In the genomic region with DNA sequence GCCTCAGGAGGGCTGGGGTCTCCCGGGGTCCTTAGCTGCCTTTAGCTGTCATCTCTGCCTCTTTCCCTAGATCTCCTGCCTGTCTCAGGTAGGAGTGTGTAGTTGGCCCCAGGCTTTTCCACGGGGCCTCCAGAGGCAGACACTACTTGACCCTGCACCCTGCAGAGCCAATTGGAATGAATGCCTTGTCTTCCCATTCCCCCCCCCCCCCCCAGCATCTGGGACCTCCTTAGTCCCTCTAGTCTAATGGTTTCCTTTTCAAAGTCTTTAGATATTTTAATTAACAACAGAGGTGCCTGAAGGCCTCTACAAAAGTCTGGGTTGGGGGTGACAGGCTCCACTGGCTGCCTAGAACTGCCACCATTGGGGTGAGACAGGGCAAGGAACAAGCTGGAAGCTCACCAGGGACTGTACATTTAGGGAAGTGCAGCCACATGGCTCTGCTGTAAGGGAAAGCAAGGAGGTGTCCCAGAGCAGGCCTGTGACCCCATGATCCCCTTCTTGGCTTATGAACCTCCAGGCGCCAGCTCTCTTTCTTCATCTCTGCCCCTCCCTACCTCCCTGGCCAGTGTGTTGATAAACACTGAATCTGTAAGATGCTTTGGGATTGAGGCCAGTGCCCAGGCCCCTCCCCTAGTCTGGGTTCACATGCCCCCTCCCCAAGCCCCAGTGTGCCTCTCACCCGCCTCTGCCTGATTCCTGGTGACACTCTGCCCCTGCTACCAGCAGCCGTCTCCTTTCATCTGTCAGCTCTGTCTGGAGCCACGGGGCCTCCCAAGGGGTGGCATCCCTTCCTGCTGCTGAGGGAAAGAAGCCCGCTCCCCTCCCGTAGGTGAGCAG, we compare ENCODE assay signal across 10 mouse cellular contexts. TPM values are rescaled to one million over a fixed set of nuclear protein-coding genes. Genes with fewer than 3 reads are reported as not detected.
DNase-seq lines count a peak whose midpoint lies in the region; ATAC-seq and TF ChIP-seq lines count a peak whose summit lies in the region.
"Had no signal": no experiment of that assay in that cellular context is flagged by ENCODE, and none has a peak within 500 bp of the region (broad histone marks: within the 10 kb centered on the region; RNA-seq: fewer than 3 reads in every experiment).

No protein-coding gene starts in this region.

- H3K9ac ChIP-seq in hindbrain, embryonic 16.5 days (ENCODE audit: low read depth, low read length) = no peak overlapping the region; the same call in 1 of the 2 replicates
- H3K9ac ChIP-seq in midbrain, embryonic 12.5 days (replicated peaks) = peak overlapping the region; percentile 43

- 11% methylated on average over 8 of the region's 8 CpGs for WGBS in hindbrain, embryonic 10.5 days
- 15% methylated on average over 8 of the region's 8 CpGs for WGBS in hindbrain, embryonic 16.5 days
- WGBS in midbrain, embryonic 12.5 days = 14% methylated on average over 8 of the region's 8 CpGs

- intact Hi-C loops in left cerebral cortex, postnatal 14 days (cut with DNase I) = no loop called here

- H3K27me3 ChIP-seq in hindbrain, embryonic 10.5 days (ENCODE audit: insufficient read depth, poor library complexity, severe bottlenecking) = peaks cover 14% of the 10 kb centered on the region
- no peaks in the 10 kb centered on the region for H3K27me3 ChIP-seq in hindbrain, embryonic 16.5 days (replicated peaks; ENCODE audit: control insufficient read depth, insufficient read depth, low read length)
- no peaks in the 10 kb centered on the region for H3K27me3 ChIP-seq in midbrain, embryonic 12.5 days

- no peaks in the 10 kb centered on the region for H3K9me3 ChIP-seq in hindbrain, embryonic 10.5 days
- H3K9me3 ChIP-seq in hindbrain, embryonic 16.5 days (ENCODE audit: control insufficient read depth, low read length) = no peaks in the 10 kb centered on the region
- H3K9me3 ChIP-seq in midbrain, embryonic 12.5 days = no peaks in the 10 kb centered on the region

- peaks cover 64% of the 10 kb centered on the region for H3K4me1 ChIP-seq in hindbrain, embryonic 10.5 days (replicated peaks)
- H3K4me1 ChIP-seq in hindbrain, embryonic 16.5 days (ENCODE audit: control insufficient read depth, insufficient read depth, low read depth, low read length) = peaks cover 12% of the 10 kb centered on the region
- H3K4me1 ChIP-seq in embryonic fibroblast, embryonic 13.5 days (ENCODE audit: control insufficient read depth, insufficient read depth, low read length) = peaks cover 4% of the 10 kb centered on the region; the same call in 1 of the 2 replicates
- peaks cover 43% of the 10 kb centered on the region for H3K4me1 ChIP-seq in midbrain, embryonic 12.5 days

- peak overlapping the region; percentile 16; the same call in 1 of the 2 replicates for H3K4me3 ChIP-seq in hindbrain, embryonic 10.5 days
- no peak overlapping the region for H3K4me3 ChIP-seq in hindbrain, embryonic 16.5 days (ENCODE audit: low read length)
- H3K4me3 ChIP-seq in embryonic fibroblast, embryonic 13.5 days (ENCODE audit: insufficient read depth, low read length) = no peak overlapping the region
- H3K4me3 ChIP-seq in midbrain, embryonic 12.5 days = 0 out of 2 replicates have a peak overlapping the region, but pooled peaks have one; percentile 5

- no peak; the same call in 1 of the 2 replicates for ATAC-seq in hindbrain, embryonic 16.5 days
- no peak for ATAC-seq in midbrain, embryonic 12.5 days (ENCODE audit: low FRiP score, low read depth)

- H3K36me3 ChIP-seq in hindbrain, embryonic 10.5 days = peaks cover 71% of the 10 kb centered on the region
- H3K36me3 ChIP-seq in hindbrain, embryonic 16.5 days (ENCODE audit: control insufficient read depth, insufficient read depth, low read length) = peaks cover 10% of the 10 kb centered on the region; the same call in 1 of the 2 replicates
- peaks cover 36% of the 10 kb centered on the region for H3K36me3 ChIP-seq in midbrain, embryonic 12.5 days

- H3K4me2 ChIP-seq in hindbrain, embryonic 16.5 days (ENCODE audit: low read length) = no peak overlapping the region
- no peak overlapping the region for H3K4me2 ChIP-seq in midbrain, embryonic 12.5 days (replicated peaks)

- peak overlapping the region; percentile 87 for H3K27ac ChIP-seq in hindbrain, embryonic 10.5 days
- no peak overlapping the region for H3K27ac ChIP-seq in hindbrain, embryonic 16.5 days (ENCODE audit: low read depth, low read length)
- peak overlapping the region; percentile 27; the same call in 1 of the 2 replicates for H3K27ac ChIP-seq in embryonic fibroblast, embryonic 13.5 days (ENCODE audit: insufficient read depth, low read length)
- H3K27ac ChIP-seq in midbrain, embryonic 12.5 days (replicated peaks) = peak overlapping the region; percentile 54

- DNase-seq in hindbrain, embryonic 10.5 days (ENCODE audit: low spot score) = peak; percentile 51
- DNase-seq in R1 (ENCODE audit: low read depth, low spot score) = peak; percentile 59
- DNase-seq in ovary, postnatal 14 days (ENCODE audit: low spot score) = no peak
- no peak for DNase-seq in left cerebral cortex, postnatal 14 days (ENCODE audit: low spot score in 2 of 2)
- no peak for DNase-seq in urinary bladder, postnatal 14 days (ENCODE audit: low spot score)
- DNase-seq: kidney, adult 9 months had no signal

- no peak for TF ChIP-seq POLR2A in embryonic fibroblast, embryonic 13.5 days (IDR thresholded peaks at IDR 0.05; ENCODE audit: low read depth, low read length)

- TF ChIP-seq CTCF in embryonic fibroblast, embryonic 13.5 days (IDR thresholded peaks at IDR 0.05; ENCODE audit: borderline replicate concordance, insufficient read depth, low read length) = no peak

RNA-seq across cellular contexts. Expression of a gene that starts 8.8 kb away (rescaled TPM):
- polyA plus RNA-seq in hindbrain, embryonic 10.5 days (2016; fragmentation: Nextera tagmentation; extraction: Ambion mirVana) = 129 and 137 TPM in 2 replicates
- polyA plus RNA-seq in hindbrain, embryonic 16.5 days (2015; fragmentation: Nextera tagmentation; extraction: Ambion mirVana) = 106 and 107 TPM in 2 replicates
- 42.8 and 44.1 TPM in 2 replicates for polyA plus RNA-seq in embryonic fibroblast, embryonic 13.5 days (2011; ENCODE audit: insufficient read length, low read depth, missing spikeins)
- 120 and 121 TPM in 2 replicates for polyA plus RNA-seq in midbrain, embryonic 12.5 days (2016; fragmentation: Nextera tagmentation; extraction: Ambion mirVana)
- 10 to 100 TPM; 26.8 to 30.2 TPM for total RNA-seq in left cerebral cortex, postnatal 14 days (2021)

RNA-seq across cellular contexts. Expression of a gene that starts 9.0 kb away (rescaled TPM):
- polyA plus RNA-seq in hindbrain, embryonic 10.5 days (2016; fragmentation: Nextera tagmentation; extraction: Ambion mirVana) = 55.8 and 57.7 TPM in 2 replicates
- polyA plus RNA-seq in hindbrain, embryonic 16.5 days (2015; fragmentation: Nextera tagmentation; extraction: Ambion mirVana) = 73.4 and 77.8 TPM in 2 replicates
- polyA plus RNA-seq in embryonic fibroblast, embryonic 13.5 days (2011; ENCODE audit: insufficient read length, low read depth, missing spikeins) = 16.1 and 17.8 TPM in 2 replicates
- 74.5 and 75.1 TPM in 2 replicates for polyA plus RNA-seq in midbrain, embryonic 12.5 days (2016; fragmentation: Nextera tagmentation; extraction: Ambion mirVana)
- 10 to 100 TPM; 57.2 to 60.1 TPM for total RNA-seq in left cerebral cortex, postnatal 14 days (2021)

RNA-seq across cellular contexts. Expression of a gene that starts 16.6 kb away (rescaled TPM):
- 31.0 and 58.2 TPM in 2 replicates for polyA plus RNA-seq in hindbrain, embryonic 10.5 days (2016; fragmentation: Nextera tagmentation; extraction: Ambion mirVana)
- polyA plus RNA-seq in hindbrain, embryonic 16.5 days (2015; fragmentation: Nextera tagmentation; extraction: Ambion mirVana) = 624 and 705 TPM in 2 replicates
- polyA plus RNA-seq in embryonic fibroblast, embryonic 13.5 days (2011; ENCODE audit: insufficient read length, low read depth, missing spikeins) = 16.0 and 20.8 TPM in 2 replicates
- polyA plus RNA-seq in midbrain, embryonic 12.5 days (2016; fragmentation: Nextera tagmentation; extraction: Ambion mirVana) = 70.5 and 74.2 TPM in 2 replicates
- total RNA-seq in left cerebral cortex, postnatal 14 days (2021) = 10 to 100 TPM; 92.2 to 99.5 TPM

RNA-seq across cellular contexts. Expression of a gene that starts 22.4 kb away (rescaled TPM):
- 17.9 and 19.8 TPM in 2 replicates for polyA plus RNA-seq in hindbrain, embryonic 10.5 days (2016; fragmentation: Nextera tagmentation; extraction: Ambion mirVana)
- 11.1 and 12.7 TPM in 2 replicates for polyA plus RNA-seq in hindbrain, embryonic 16.5 days (2015; fragmentation: Nextera tagmentation; extraction: Ambion mirVana)
- polyA plus RNA-seq in embryonic fibroblast, embryonic 13.5 days (2011; ENCODE audit: insufficient read length, low read depth, missing spikeins) = 31.6 and 52.4 TPM in 2 replicates
- 11.8 and 14.6 TPM in 2 replicates for polyA plus RNA-seq in midbrain, embryonic 12.5 days (2016; fragmentation: Nextera tagmentation; extraction: Ambion mirVana)
- 1 to 10 TPM; 5.7 to 7.8 TPM for total RNA-seq in left cerebral cortex, postnatal 14 days (2021)

RNA-seq across cellular contexts. Expression of a gene that starts 27.2 kb away (rescaled TPM):
- polyA plus RNA-seq in hindbrain, embryonic 10.5 days (2016; fragmentation: Nextera tagmentation; extraction: Ambion mirVana) = 1.6 and 2.1 TPM in 2 replicates
- polyA plus RNA-seq in hindbrain, embryonic 16.5 days (2015; fragmentation: Nextera tagmentation; extraction: Ambion mirVana) = 1.3 and 2.0 TPM in 2 replicates
- polyA plus RNA-seq in embryonic fibroblast, embryonic 13.5 days (2011; ENCODE audit: insufficient read length, low read depth, missing spikeins) = 27.8 and 30.7 TPM in 2 replicates
- 2.0 and 2.3 TPM in 2 replicates for polyA plus RNA-seq in midbrain, embryonic 12.5 days (2016; fragmentation: Nextera tagmentation; extraction: Ambion mirVana)
- total RNA-seq in left cerebral cortex, postnatal 14 days (2021) = 1 to 10 TPM; 1.5 to 3.0 TPM
- total RNA-seq: monocyte, adult 5-6 weeks had no signal

Comparison
In these comparisons a context has a peak if more than half of its experiments do, and no peak if none do; other contexts are left out.
1. H3K4me3 ChIP-seq: peak in hindbrain, embryonic 10.5 days (single experiment) and midbrain, embryonic 12.5 days (single experiment); none in hindbrain, embryonic 16.5 days (single experiment) and embryonic fibroblast, embryonic 13.5 days (single experiment).
2. DNase-seq: peak in hindbrain, embryonic 10.5 days (single experiment) and R1 (single experiment); none in ovary, postnatal 14 days (single experiment), left cerebral cortex, postnatal 14 days (0 of 2) and urinary bladder, postnatal 14 days (single experiment).